Mouse (Mus musculus) gastrocnemius, postnatal 10 days (tissue): ENCODE measurements at regions not wholly inside any gene's neighbourhood (a gene's known extent, or its start where the extent isn't known, plus 50 kb on each side); places are given as distances from the start of the nearest gene placed in this dataset.
"Not testable (repeated sequence)": the region's sequence is repeated elsewhere in the genome, so short reads cannot be mapped to it uniquely, and the experiment has no call there.

Source experiments
- DNase-seq: peaks from one replicate; pipeline ENCODE4 v3.0.0; 2021; ENCODE audit warnings: mixed read lengths

DNA sequence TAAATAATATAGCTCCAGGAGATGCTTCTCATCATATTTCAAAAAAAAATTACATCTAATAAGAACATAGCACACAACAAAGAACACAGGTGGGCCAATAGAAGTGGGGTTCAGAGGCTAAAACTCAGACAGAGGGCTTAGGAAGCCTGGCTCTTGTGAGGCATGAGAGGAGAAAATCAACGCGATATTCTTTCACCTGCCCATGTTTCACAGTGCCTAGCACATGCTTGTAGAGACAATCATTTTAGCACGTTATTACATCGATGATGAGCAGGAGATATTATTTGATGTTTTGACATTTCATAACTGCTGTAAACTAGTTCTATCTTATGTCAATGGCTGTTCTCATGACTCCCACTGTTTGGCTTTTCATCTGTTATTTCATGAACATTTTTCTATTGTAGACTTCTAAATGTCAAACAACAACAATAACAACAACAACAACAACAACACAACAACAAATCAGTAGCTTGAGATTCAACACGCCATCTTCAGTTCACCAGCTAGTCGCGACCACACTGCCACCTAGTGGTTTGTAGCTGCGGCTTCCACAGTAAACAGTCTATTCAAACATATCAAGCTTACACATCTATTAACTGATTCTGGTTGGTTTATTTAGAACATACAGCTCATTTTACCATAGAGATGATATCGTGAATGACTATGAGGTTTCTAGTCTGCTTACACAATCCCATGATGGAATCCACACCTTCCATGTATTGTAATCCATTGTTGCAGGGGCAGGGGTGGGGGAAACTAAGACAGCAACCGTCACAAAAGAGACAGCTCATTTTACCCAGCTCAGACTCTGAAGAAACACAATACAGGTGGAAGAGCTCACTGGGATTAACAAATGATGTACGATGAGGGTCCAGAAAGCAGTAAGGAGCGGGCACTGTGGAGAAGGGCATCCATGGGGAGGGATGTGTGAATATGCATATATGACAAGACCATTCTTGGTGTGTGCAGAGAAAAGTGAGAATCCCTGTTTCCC, 60.5 kb upstream of the Tmem200a start:
- DNase-seq = peak; percentile 58

DNA sequence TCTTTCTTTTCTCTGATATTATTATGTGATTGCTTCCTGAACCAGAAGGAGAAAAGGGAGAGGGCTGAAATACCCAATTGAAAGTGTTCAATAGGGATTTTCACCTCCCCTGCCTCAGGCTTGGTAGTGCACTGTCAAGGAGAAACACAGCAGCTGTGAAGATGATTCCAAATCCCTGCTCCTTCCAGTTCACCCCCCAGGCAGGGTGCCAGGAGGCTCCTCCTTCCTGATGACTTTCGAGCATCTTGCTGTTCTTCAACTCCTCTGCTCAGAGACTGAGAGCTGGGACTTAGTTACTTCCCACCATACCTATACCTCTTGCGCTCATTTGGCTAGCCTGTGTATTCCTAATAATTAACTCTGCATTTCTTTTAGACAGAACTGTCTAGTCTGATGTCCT, 73.7 kb upstream of the Tmem200a start:
- DNase-seq = peak; percentile 13

DNA sequence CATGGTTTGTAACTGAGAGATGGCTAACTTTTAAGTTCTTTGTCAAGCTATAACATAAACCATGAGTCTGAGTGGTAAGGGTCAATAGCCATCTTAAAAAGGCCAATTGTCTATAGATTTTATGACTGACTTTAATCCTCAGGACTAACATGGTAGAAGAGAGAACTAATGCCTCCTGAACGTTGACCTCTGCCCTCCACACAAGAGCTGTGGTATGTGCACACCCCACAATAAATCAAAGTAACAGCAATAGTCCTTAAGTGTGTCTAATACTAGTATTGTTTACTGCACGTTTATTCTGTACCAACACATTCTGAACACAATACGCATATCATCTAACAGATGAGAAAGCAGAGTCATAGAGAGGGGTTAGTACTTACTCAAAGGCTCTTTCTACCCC, 70.7 kb upstream of the Samd3 start:
- DNase-seq = no peak

DNA sequence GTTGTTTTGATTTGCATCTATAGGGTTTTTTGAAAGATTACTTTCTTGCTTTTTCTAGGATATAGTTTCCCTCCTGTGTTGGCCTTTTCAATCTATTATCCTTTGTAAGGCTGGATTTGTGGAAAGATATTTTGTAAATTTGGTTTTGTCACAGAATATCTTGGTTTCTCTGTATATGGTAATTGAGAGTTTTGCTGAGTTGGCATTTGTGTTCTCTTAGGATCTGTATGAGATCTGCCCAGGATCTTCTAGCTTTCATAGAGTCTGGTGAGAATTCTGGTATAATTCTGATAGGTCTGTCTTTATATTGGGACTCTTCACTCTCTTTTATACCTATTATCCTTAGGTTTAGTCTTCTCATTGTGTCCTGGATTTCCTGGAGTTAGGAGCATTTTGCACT, 68.4 kb upstream of the Samd3 start:
- not testable (repeated sequence) for DNase-seq

DNA sequence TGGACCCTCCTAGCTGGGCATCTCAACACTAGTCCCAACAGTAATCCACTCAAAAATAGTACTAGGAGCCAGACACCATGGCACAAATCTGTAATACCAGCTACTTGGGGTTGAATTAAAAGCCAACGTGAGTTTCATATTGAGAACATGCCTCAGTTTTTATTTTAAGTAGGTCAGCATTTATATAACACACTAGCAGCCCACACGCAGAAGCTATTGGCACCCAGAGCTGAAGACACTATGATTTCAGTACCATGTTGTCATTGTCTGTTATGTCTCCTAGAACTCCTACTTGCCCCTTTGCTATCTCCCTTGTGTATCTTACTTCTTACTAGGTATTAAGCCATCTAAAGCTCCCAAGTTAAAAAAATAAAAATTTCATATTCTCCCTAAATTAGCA, 65.0 kb upstream of the Samd3 start:
- no peak for DNase-seq

DNA sequence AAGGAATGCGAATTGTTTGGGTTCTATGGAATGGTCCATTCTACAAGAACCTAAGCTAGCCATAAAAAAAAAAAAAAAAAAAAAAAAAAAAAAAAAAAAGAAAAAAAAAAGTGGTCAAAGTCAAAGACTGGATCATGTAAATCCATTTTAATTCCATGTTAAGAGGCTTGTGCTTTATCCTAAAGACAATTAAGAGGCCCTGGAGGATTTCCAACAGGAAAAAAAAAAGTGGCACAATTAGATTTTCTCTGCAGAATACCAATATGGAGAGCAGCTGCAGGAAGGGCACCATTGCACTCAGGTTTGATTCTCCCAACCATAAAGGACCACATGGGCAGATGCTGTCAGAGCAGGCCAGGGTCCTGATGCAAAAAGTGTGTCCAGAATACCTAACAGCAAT, 51.9 kb upstream of the Samd3 start:
- no peak for DNase-seq

DNA sequence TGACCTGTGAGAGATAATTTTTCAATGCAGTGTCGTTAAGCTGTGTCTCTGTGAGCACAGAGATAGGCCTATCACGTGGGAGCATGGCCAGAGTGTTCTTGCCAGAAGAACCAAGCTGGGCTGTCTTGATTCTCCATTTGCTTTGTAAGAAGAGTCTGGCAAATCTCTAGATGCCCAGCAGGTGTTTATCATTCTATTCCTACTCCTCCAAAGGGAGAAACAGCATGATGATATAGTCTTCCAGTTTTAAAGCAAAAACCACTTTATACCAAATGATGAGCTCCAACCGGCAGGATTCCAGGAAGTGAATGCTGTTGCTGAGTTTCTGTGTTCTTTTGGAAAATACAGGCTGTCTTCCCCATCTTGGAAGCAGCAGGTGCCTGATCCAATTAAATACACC, 51.2 kb upstream of the Samd3 start:
- DNase-seq = no peak
